Mouse (Mus musculus): ENCODE data around the gene Pawr.
"Not testable (repeated sequence)": the region's sequence is repeated elsewhere in the genome, so short reads cannot be mapped to it uniquely, and the experiment has no call there.

The Pawr gene

DNA sequence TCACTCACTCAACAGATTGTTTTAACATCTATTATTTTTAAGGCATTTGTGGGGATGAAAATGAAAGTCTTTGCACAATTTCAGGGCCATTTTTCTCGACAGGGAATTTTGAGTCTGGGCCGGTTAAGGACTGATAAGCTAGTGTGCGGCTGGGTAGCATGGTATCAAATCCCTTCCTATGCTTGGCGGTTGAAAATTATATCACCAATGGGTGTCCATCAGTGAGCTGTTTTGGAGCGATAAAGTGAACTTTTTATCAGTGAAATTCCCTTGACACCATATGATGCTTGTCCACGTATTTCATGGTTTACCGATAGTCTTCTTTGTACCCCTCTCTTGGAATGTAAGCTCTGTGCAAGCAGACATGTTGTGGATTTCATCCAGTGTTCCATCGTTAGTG, 17.5 kb upstream of the Pawr start:
- no peak for DNase-seq (ENCODE audit: low spot score)

DNA sequence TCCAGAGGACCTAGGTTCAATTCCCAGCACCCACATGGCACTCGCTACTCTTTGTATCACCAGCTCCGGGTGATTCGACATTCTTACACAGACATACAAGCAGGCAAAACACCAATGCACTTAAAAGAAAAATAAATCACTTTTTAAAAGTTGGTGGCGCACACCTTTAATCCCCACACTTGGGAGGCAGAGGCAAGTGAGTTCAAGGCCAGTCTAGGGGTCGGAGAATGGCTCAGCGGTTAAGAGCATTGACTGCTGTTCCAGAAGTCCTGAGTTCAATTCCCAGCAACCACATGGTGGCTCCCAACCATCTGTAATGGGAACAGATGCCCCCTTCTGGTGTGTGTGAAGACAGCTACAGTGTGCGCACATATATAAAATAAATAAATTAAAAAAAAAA, 16.7 kb upstream of the Pawr start:
- no peak for DNase-seq (ENCODE audit: low spot score)

DNA sequence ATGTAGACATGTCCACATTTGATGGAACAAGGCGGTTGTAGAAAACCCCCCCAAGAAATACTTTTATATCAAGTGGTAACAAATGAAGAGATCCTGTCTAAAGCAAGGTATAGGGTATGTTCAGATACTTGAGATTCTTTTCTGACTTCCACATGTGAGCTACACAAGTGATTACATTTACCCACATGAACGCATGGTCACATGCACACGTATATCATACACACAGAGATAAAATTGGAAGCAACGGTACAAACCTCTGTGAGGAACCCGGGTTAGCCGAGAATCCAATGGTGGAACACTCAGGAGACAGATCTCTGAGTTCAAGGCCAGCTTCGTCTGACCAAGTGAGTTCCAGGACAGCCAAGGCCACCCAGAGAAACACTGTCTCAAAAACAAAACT, 3.6 kb upstream of the Pawr start:
- no peak for DNase-seq (ENCODE audit: low spot score)

DNA sequence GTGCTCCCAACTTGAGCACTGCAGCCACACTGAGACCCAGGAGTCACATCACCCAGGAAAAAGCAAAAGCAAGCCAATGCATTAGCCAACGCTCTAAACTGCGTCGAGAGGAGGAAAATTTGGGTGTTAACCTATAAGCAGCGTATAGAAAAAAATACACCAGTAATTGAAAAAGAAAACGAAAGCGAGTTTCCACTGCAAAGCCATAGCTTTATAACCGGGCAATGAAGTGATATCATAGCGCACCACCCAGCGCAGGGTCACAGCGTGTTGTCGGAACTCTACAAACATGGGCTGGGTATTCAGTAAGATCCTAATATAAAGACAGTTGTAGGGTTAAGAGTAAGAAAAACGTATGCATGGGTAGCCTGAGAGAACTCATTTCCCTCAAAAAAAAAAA, 2.9 kb upstream of the Pawr start:
- DNase-seq (ENCODE audit: low spot score) = no peak

DNA sequence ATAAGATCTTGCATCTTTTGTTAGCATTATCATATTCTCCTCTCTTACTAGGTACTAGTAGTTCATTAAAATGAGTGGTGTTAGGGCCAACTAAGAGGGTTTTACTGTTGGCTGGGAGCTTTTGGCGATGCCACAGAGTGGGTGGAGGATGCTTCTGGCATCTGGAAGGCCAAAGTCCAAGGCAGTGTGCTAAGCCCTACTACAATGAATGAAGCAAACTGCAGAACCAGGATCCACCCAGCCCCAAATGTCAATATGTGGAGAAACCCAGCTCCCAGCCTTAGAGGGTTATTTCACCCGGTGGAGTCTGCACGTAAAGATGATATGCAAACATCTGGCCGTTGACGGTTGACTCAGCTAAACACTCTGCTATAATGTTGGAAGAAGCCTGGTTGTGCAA, 2.1 kb upstream of the Pawr start:
- DNase-seq (ENCODE audit: low spot score) = no peak

DNA sequence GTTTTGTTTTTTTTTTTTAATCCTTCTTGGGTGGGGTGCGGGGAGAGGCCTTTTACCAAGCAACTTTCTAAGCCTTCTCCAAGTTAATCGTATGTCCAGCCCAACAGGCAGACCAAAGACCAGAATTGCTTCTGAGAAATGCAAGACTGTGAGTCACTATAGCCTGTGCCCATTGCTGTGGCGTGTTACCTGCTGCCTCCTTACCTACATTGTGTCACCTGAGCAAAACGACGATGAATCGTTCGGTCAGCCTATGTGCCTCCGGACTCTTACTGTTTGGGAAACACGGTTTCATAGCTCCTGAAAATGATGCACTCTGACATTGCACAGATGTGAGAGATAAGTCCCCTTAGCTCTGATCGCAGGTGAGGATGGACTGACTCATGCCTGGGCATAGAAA, 957 bp upstream of the Pawr start:
- no peak for DNase-seq (ENCODE audit: low spot score)

DNA sequence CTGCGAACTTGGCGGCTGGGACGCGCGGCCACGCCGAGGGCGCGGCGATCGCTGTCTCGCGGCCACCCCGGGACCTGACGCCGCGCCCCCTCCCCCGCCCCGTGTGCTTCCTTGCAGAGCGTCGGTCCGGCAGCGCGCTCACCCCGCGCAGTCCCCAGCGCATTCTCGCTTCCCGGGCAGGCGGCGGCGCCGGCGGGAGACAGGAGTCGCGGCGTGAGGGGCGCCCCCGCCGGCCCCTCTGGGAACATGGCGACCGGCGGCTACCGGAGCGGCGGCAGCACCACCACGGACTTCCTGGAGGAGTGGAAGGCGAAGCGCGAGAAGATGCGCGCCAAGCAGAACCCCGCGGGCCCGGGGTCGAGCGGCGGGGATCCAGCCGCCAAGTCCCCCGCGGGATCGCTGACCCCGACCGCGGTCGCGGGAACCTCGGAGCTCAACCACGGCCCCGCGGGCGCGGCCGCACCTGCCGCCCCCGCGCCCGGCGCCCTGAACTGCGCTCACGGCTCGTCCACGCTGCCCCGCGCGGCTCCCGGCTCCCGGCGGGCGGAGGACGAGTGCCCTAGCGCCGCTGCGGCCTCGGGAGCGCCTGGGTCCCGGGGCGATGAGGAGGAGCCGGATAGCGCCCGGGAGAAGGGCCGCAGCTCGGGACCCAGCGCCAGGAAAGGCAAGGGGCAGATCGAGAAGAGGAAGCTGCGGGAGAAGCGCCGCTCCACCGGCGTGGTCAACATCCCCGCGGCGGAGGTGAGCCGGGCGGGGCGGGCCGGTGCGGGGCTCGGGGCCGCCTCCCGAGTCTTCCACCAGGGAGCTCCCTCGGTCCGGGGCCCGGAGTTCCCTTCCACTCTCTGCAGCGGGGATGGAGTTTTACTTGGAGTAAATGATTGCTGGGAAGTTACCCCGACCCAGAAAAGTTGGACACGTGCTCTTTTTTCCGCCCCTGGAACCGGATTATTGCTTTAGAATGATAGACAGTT, 935 bp downstream of the Pawr start:
- no peak for DNase-seq (ENCODE audit: low spot score)

DNA sequence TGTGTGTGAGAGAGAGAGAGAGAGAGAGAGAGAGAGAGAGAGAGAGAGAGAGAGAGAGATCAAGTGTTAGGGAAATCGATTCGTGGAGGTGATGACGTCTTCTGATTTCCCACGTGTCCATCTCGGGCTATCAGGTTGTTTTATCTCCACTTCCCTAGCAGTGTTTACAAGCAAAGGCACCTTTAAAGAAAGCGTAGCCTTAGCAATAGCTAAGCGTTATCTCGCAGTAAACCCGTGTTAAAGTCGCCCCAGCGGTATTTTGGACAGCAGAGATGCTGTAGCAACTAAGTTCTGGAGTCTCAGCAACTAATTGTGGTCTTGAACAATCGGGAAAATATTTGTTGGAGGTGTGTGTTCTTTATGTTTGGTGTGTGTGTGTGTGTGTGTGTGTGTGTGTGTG, 1.7 kb downstream of the Pawr start:
- DNase-seq (ENCODE audit: low spot score) = peak; percentile 7

DNA sequence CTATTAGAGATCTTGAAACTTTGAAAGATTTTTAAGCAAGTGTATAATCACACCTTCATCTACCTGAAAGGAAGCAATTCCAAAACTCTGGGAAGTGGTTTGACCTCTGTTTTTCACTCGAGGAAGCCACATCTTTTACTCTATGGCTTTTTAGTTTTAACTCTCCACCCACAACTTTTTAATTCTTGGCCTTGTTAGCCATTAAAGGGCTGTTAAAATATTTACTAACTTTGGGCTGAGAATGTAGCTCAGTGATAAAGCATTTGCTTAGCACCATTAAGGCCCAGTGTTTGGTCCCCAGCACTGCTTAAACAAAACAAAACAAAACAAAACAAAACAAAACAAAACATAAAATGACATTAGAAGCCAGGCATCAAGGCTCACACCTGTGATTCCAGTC, 2.2 kb downstream of the Pawr start:
- no peak for DNase-seq (ENCODE audit: low spot score)

DNA sequence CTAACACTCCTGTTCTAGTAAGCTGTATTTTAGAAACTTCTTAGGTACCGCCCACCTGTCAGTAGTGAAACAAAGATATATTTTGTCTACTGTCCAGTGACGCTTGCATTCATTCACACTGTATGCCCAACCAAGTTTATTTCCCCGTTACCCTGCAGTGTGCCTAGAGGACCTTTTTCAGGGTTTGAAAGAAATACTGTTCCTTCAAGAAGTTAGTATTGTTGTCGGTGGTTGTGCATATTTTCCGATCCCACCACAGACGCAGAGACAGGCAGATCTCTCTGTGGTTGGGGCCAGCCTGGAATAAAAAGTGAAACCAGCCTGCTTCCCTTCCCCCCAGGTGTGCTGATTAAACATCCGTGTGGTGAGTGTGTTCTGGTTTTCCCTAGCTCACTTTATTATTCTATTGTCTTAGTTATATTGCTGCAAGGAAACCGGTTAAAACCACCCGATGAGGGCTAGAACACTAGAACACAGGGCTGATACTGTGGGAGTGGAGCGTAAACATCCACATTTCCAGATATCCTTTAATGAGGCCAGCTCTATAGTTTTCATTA, 3.9 kb downstream of the Pawr start:
- no peak for DNase-seq (ENCODE audit: low spot score)

DNA sequence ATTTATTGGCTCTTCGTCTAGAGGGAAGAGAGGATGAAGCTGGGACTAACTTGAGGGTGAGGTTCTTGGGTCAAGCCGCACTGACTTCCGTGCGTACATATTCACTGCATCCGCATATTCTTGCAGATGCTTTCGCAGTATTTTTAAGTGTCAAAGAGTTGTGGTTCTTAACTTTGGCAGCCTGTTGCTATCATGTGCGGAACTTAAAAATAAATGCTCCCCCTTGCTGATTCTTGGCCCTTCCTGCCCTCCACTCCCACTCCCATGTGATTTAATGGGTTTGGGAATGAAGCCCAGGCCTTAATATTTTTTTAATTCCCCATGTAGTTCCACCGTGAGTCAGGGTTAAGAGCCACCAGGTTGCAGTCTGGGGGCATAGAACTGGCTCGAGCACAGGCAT, 4.7 kb downstream of the Pawr start:
- no peak for DNase-seq (ENCODE audit: low spot score)

DNA sequence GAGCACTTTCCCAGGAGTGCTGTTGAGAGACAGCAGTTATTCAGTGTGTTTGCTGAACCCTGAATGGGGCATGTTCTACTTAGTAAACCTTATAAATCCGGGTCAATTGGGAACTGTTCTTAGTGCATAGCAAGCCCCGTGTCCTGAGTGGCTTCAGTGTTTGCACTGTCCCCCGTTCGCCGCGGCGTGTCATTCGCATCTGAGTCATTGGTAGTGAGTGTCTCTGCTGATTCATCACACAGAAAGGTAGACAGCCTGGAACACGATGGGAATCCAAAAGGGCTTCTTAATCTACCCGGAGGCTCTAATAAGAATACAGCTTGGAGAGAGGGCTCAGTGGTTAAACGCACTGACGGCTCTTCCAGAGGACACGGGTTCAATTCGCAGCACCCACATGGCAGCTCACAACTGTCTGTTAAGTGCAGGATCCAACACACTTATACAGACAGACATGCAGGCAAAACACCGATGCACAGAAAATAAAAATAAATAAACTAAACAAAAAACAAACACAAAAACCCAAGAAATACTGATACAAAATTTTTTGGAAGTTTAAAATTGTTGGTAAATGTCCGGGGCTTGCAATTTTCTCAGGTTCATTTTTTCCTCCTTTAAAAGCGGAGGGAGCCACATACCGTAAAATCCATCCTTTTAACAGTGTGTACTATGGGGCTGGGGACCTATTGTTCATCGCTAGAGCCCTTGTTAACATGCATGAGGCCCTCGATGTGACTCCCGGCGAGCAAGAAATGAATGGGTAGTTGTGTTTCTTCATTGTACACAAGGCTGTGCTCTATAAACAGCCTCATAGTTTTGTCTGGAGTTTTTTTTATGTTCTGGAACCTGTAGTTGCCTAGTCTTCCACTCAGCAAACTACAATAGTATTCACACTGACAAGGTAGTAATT, 6.4 kb downstream of the Pawr start:
- no peak for DNase-seq (ENCODE audit: low spot score)

DNA sequence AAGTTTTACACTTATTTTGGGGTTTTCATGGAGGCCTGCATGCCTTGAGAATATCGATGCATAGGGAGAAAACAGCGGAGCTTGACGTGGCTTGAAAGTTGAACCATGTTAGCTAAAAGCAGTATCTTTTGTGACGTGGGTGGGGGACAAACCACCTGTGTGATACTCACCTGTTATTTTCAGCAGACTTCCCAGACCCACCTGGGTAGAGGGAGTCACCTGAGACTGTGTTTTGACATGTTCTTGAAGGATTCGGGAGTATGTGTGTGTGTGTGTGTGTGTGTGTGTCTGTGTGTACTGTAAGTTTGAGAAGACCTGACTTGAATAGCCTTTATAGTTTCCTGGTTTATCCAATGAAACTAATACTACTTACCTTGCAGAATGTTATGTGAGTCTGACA, 7.2 kb downstream of the Pawr start:
- no peak for DNase-seq (ENCODE audit: low spot score)

DNA sequence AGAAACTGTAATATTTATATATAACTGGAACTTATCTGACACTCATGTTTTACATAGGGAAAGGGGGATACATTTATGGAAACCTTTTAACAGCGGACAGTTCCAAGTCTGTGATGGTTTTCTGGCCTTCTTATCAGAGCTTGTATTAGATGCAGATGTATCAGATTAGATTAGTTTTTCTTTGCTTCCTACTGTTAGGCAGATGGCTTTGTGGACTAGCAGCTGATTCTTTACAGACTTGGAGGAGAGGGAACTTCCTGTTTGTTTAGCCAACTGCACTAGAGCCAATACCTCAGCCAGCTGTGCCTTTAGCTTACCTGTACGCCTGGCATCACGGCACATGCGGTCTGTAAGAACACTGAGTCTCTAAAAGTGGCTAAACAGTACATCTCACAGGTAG, 8.0 kb downstream of the Pawr start:
- DNase-seq (ENCODE audit: low spot score) = no peak

DNA sequence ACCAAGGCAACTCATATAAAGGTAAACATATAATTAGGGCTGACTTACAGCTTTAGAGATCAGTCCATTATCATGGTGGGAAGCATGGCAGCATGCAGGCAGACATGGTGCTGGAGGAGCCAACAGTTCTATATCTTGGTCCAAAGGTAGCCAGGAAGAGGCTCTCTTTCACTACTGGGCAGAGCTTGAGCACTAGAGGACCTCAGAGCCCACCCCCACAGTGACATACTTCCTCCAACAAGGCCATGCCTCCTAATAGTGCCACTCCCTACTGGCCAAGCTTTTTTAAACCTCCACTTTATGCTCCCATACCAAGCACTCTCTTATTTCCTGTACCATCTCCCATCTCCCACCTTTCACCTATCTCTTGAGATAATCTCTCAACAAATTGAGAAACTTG, 11.8 kb downstream of the Pawr start:
- DNase-seq (ENCODE audit: low spot score) = no peak

DNA sequence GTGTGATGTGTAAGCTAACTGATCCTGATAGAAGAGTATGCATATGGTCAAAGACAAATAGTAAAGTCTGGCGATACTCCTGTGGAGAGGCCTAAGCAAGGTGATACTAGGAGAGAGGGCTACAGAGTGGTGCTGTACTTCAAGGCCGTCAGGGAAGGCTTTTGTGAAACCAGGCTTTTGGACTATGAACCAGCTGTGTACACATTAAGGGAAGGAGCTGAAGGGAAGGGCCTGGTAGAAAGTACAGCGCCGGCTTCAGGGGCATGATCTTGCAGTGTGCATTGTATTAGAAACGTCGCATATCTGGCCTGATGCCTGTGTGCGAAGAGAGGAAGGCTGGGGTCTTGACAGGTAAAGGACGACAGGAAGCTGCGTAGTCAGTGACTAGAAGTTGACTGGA, 13.2 kb downstream of the Pawr start:
- DNase-seq (ENCODE audit: low spot score) = no peak

DNA sequence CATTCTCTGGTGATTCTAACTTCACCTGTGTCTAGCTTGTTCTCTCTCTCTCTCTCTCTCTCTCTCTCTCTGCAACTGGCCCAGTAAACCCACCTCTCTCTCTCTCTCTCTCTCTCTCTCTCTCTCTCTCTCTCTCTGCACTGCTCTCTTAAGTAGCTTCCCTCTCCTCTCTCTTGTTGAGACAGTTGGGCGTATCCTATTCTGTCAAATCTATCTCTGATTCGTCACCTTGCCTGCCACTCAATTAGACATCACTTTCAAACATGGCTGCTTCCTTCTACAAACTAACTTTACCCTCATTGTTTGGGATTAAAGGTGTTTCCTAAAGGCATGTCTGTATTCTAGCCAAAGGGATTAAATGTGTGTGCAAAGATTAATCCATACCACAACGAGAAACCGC, 14.4 kb downstream of the Pawr start:
- DNase-seq (ENCODE audit: low spot score) = not testable (repeated sequence)

DNA sequence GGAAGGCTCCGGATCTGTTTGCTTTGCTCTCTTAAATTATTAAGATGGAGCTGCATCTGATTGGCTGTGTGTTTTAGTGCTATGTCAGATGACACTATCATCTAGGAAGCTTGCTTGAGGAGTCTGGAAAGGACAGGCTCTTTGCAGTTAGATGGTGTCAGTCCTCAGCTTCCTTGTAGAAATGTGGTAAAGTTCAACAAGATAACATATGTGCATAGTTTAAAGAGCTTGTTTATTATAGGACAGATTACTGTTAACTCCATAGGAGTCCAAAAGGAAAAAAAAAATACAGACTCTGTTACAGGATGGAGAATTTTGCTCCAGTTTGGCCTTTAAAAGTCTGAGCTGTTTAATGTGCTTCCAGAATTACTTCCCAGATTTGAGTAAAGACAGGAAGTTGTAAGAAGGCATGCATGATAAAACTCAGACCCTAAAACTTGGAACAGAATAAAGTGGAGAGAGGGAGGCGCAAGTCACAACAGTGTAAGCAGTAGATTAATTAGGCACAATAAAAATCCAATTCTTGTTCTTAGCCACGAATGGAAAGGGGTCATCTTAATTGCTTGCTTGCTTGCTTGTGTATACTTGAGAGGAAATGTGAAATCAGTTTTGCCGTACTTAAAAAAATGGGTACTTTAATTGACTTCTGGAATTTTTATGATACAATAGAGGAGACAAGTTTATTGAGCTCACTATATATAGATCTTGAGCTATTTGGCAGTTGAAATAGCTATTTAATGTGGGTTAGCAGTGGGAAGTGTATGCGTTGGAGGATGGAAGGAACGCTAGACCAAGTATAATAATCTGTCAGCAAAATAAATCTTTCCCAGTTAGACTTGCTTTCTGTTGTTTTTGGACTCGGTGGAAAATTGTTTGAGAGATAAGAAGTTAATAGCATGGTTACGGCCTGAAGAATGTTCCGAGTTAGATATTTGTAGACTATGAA, 18.5 kb downstream of the Pawr start:
- no peak for DNase-seq (ENCODE audit: low spot score)

DNA sequence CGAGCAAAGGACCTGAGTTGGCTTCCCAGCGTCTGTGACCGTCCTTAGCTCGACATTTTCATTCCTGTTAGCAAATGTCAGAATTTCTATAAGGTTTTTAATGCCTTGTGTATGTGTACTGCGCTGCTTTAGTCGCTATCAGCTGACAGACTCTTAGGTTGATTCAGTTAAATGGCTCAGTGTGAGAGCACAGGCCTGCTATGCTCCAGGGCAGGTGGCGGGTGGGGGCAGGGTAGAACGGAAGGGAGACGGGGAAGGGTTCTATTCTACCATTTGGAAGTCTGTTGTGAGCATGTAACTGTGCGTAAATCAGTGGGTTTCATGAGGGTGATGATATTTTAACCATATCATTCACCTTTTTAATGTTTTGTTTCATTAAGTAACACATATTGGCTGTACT, 21.0 kb downstream of the Pawr start:
- DNase-seq (ENCODE audit: low spot score) = no peak

DNA sequence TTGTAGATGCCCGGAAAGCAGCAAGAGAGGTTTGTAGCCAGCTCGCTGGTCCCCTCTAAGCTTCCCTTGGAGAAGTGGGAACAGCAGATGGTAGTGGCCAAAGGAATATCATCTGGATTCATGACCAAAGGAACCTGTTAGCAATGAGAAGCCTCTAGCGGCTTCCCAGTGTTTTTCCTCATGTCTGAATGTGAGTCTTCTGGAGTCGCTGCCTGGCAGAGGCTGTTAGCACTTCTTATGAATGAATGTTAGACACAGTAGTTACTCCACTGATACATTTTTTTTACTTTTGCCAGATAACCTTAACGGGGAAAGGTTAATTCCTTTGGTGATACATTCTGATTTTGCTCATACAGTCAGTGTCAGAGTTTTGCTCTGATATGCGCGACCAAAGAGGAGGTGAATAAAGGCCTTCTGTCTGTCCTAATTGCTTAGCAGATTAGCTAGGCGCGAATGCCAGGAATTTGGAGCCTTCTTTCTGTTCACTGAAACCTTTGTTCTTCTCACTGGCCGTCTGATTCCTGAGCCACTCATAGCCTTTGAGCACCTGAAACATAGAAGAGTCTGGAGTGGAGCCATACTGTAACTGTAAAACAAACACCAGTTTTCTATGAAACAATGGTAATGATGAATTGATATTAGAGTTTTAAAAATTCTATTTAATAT, 22.9 kb downstream of the Pawr start:
- no peak for DNase-seq (ENCODE audit: low spot score)

DNA sequence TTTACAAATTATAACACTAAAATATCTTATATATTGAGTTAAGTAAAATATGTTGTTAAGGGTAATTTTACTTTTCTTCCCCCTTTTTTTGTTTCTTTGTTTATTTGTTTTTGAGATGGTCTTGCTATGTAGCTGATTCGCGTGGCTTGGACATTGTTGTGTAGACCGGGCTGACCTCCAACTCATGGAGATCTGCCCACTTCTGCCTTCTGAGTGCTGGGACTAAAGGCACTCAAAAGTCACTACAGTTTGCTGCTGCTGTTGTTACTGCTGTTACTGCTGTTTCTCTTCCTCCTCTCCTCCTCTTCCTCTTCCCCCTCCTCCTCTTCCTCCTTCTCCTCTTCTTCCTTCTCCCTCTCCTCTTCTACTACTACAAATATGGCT, 23.5 kb downstream of the Pawr start:
- DNase-seq (ENCODE audit: low spot score) = no peak

Measured in T-cell, adult 2 months (primary cell).